Mouse (Mus musculus): Measurements from ENCODE around the gene Tapbpl. TPM values are rescaled to one million over a fixed set of nuclear protein-coding genes. Genes with fewer than 3 reads are reported as not detected.

Tapbpl gene
- polyA plus RNA-seq, 1 experiment from 2014 or later: 2.1 TPM

DNA sequence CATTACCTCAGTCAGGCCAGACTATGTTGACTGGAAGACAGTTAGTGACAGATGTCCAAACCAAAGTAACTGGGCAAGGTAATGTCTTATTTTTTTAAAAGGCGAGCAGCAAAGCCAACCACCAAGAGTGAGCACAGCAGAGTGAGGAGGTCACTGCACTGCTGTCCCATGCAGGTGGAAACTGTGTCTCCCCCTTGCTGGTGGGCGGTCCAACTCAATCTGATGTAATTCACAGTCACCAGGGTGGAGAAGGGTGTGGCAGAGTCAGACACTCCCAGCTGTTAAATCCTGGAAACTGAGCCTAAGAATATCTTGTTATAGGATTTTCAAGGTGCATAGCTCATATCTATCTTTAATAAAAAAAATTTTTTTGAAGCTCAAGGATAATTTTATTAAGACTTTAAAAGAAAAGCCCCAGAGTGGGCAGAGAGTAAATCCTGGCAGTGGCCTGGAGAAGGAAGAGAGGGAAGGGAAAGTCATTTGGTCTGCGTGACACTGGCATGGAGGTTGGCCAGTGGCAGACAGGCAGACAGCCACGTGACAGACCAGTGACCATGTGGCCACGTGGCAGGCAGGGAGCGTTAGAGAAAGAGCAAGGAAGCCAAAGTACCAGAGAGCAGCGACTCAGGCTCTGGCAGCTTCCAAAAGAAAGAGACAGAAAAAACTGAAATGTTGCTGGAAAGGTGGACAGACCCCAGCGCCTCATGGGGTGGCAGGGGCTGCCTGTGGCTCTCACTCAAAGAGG is 24.7 kb upstream of the Tapbpl start:
- Histone ChIP-seq H3K27ac (no peak overlapping the region), H3K4me1 (peaks cover 13% of the 10 kb centered on the region), H3K36me3 (replicated peaks) (no peaks in the 10 kb centered on the region), H3K27me3 (ENCODE audit: poor library complexity, severe bottlenecking) (no peaks in the 10 kb centered on the region), H3K4me3 (no peak overlapping the region), H3K9me3 (no peaks in the 10 kb centered on the region)
- no peak for DNase-seq (ENCODE audit: extremely low spot score, low spot score)
- 83% methylated on average over 8 of the region's 8 CpGs for WGBS

DNA sequence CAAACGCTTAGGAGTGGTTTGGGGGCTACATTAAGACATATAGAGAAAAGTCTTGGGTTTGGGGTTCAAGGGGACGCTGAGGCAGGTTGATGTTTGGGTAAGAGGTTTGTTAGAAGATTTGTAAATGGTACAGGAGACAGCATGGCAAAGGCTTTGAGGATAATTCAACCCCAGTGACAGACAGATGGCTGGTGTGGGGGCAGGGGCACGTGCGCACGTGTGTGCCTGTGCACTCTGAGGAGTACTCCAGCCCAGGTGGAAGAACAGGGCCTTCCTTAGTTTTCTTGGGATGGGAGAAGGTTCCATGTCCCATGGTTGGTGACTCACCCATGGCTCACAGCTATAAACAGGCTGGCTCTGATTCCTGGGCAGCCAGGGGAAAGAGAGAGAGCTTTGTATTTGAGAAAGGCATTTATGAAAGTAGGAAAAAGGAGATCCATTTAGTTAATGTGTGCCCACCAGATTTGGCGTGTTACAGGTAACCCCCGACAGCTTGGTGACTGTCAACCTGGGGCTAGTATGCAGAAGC is 23.9 kb upstream of the Tapbpl start:
- H3K36me3 ChIP-seq (replicated peaks): no peaks in the 10 kb centered on the region
- no peak for DNase-seq (ENCODE audit: extremely low spot score, low spot score)
- H3K4me3 ChIP-seq: no peak overlapping the region
- no peaks in the 10 kb centered on the region for H3K9me3 ChIP-seq
- WGBS: 84% methylated on average over 7 of the region's 7 CpGs
- H3K27me3 ChIP-seq (ENCODE audit: poor library complexity, severe bottlenecking): no peaks in the 10 kb centered on the region
- H3K27ac ChIP-seq: no peak overlapping the region
- peaks cover 13% of the 10 kb centered on the region for H3K4me1 ChIP-seq

DNA sequence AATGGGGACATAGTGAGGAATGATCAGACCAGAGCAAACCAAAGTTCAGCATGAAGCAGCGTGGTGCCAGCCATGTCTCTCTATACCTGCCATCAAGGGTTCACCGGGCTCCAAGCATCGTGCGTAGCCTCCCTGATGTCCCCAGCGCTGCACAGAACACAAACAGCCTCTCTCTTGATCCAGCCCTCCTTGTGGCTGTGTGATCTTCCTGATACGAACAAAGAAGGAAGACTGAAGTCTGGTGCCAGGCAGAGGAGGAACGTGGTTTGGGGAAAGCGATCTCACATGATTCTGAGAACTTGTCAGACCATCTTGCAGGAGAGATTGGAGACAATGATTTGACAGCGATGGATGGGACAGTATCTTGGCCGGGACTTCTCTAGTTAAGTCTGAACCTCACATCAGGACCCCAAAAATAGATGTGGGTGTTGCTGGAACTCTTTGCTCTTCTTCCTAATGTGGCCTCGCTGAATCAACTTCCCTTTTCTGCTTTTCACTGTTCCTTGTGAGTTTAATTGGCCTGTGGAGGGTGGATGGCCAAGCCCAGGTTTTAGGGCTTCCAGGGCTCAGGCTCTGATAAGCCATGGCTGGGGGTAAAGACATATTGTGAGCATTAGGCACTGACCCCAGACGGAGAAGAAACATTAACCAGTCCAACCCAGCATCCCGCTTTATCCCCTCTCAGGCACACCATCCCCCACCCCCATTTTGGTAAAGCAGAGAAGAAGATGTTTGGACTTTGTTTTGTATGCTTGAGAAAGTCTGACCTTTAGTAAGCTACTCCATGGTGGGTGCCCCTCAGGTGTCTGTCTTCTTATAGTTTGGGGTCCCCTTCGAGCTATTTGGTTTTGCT is 22.4 kb upstream of the Tapbpl start:
- no peak overlapping the region for H3K27ac ChIP-seq

DNA sequence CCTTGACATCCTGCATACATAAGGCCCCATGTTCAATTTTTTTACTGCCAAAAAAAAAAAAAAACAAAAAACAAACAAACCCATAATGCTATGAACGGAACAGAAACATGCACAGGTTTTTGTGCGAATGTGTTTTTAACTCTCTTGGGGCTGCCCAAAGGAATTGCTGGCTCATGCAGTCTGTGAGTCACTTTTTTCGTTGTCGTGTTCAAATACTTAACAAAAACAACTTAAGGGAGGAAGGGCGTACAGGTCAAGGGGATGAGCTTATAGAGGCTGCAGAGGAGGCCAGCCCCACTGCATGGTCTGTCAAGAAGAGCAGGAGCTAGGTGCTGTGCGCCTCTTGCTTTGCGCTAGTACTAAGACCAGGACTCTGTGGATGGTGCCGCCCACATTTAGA is 21.1 kb upstream of the Tapbpl start:
- no peaks in the 10 kb centered on the region for H3K27me3 ChIP-seq (ENCODE audit: poor library complexity, severe bottlenecking)
- WGBS: 95% methylated on average over 8 of the region's 8 CpGs
- no peak overlapping the region for H3K27ac ChIP-seq
- no peak overlapping the region for H3K4me3 ChIP-seq
- peaks cover 10% of the 10 kb centered on the region for H3K4me1 ChIP-seq
- no peaks in the 10 kb centered on the region for H3K9me3 ChIP-seq
- H3K36me3 ChIP-seq (replicated peaks): no peaks in the 10 kb centered on the region
- no peak for DNase-seq (ENCODE audit: extremely low spot score, low spot score)

More for the DNA sequence above, 22.4 kb upstream of the Tapbpl start:
- no peaks in the 10 kb centered on the region for H3K36me3 ChIP-seq (replicated peaks)
- H3K27me3 ChIP-seq (ENCODE audit: poor library complexity, severe bottlenecking): no peaks in the 10 kb centered on the region
- no peak overlapping the region for H3K4me3 ChIP-seq
- no peak for DNase-seq (ENCODE audit: extremely low spot score, low spot score)
- no peaks in the 10 kb centered on the region for H3K9me3 ChIP-seq
- WGBS: 84% methylated on average over 14 of the region's 14 CpGs
- H3K4me1 ChIP-seq: peaks cover 13% of the 10 kb centered on the region

DNA sequence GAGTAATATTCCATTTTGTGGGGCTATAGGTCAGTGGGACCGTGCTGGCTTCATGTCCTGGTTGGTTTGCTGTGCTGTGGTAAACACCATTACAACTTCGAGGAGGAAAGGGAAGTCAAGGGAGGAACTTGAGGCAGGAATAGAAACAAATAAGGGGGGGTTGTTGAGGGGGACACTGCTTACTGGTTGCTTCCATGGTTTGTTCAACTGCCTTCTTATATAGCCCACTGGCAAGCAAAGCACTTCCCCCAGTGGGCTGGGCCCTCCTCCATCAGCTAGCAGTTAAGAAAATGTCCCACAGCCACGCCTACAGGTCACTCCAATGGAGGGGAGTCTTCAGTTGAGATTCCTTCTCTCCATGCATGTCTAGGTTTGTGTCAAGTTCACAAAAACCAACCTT is 20.6 kb upstream of the Tapbpl start:
- 81% methylated on average over 3 of the region's 3 CpGs for WGBS
- Histone ChIP-seq H3K36me3 (replicated peaks) (no peaks in the 10 kb centered on the region), H3K27ac (no peak overlapping the region), H3K27me3 (ENCODE audit: poor library complexity, severe bottlenecking) (no peaks in the 10 kb centered on the region), H3K9me3 (no peaks in the 10 kb centered on the region), H3K4me3 (no peak overlapping the region), H3K4me1 (peaks cover 9% of the 10 kb centered on the region)
- no peak for DNase-seq (ENCODE audit: extremely low spot score, low spot score)

DNA sequence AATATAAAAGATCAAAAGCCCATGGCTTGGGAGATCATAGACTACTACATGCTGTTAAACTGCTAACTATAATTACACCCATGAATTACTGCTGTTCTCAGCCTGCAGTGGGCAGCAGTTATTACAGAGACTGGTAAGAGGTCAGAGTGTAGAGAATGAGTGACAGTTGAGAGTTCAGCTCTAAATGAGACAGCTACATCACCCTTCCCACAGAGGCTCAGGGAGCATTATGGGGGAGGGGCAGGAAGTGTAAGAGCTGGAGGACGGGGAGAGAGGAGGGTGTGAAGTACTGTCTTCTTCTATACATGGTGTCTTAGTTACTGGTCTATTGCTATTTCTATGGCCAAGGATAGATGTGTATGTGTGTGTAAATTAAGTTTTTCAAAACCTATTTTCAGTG is 12.9 kb upstream of the Tapbpl start:
- WGBS: 46% methylated on average over 1 of the region's 1 CpGs
- Histone ChIP-seq H3K9me3 (no peaks in the 10 kb centered on the region), H3K36me3 (replicated peaks) (no peaks in the 10 kb centered on the region), H3K27me3 (ENCODE audit: poor library complexity, severe bottlenecking) (no peaks in the 10 kb centered on the region), H3K4me1 (0 out of 2 replicates have a peak, but pooled peaks cover 3% of the 10 kb centered on the region), H3K4me3 (no peak overlapping the region), H3K27ac (no peak overlapping the region)
- DNase-seq (ENCODE audit: extremely low spot score, low spot score): no peak

DNA sequence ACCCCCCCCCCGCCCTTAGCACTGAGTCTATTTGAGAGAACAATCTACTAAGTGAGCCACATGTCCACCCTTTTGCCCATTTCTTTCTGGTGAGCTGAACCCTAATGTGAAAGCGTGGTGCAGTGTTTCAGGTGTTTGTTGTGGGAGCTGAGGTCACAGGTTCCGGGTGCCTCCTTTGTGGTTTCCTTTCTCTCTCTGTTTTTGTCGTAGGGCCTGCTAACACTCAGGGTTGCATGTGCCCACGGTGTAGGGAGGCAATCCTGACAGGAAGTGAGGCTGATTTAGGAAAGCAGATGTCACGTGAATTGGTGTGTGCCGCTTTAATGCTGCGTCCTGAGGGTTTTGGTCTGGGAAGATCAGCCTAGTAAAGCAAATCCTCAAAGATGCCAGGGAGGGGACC is 9.9 kb upstream of the Tapbpl start:
- H3K4me3 ChIP-seq: no peak overlapping the region
- H3K27me3 ChIP-seq (ENCODE audit: poor library complexity, severe bottlenecking): no peaks in the 10 kb centered on the region
- WGBS: 83% methylated on average over 8 of the region's 8 CpGs
- no peaks in the 10 kb centered on the region for H3K9me3 ChIP-seq
- no peaks in the 10 kb centered on the region for H3K36me3 ChIP-seq (replicated peaks)
- no peak for DNase-seq (ENCODE audit: extremely low spot score, low spot score)
- H3K4me1 ChIP-seq: peaks cover 8% of the 10 kb centered on the region
- no peak overlapping the region for H3K27ac ChIP-seq

DNA sequence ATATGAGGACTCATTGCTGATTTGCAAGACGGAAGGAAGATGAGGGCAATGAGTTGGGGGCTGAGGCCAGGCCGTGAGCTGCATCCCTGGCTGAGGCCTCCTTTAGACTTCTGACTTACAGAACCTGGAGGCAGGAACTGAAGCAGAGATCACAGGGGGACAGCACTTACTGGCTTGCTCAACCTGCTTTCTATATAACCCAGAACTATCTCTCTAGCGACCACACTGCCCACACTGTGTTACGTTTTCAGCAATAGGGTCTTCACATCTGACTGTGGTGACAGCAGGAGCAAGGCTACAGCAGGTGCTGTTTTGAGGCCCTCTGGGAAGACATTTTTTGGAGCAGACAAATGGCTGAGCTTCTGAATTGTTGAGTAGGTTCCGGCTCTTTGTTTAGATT is 9.0 kb upstream of the Tapbpl start:
- H3K9me3 ChIP-seq: no peaks in the 10 kb centered on the region
- no peaks in the 10 kb centered on the region for H3K36me3 ChIP-seq (replicated peaks)
- no peak for DNase-seq (ENCODE audit: extremely low spot score, low spot score)
- H3K4me3 ChIP-seq: no peak overlapping the region
- H3K4me1 ChIP-seq: peaks cover 14% of the 10 kb centered on the region
- H3K27ac ChIP-seq: no peak overlapping the region
- H3K27me3 ChIP-seq (ENCODE audit: poor library complexity, severe bottlenecking): no peaks in the 10 kb centered on the region
- WGBS: 91% methylated on average over 5 of the region's 5 CpGs

DNA sequence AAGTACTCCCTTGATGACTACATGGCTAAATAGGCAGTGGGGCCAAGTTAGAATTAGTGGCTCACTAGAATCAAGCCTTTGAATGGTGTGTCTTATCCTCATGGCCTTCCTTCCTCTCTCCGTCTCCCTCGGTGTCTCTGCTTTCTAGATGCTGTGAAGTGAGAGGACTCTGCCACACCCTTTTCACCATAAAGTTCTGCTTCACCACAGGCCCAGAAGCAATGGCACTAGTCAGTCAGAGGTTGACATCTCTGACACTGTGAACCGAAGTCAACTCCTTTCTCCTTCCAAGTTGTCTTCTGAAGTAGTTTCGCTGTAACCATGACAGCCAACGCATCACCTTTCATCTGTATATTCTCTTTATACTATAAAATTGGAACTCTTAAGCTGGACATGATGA is 7.9 kb upstream of the Tapbpl start:
- Histone ChIP-seq H3K4me1 (peaks cover 13% of the 10 kb centered on the region), H3K36me3 (replicated peaks) (no peaks in the 10 kb centered on the region), H3K9me3 (no peaks in the 10 kb centered on the region), H3K27ac (no peak overlapping the region), H3K27me3 (ENCODE audit: poor library complexity, severe bottlenecking) (no peaks in the 10 kb centered on the region), H3K4me3 (no peak overlapping the region)
- DNase-seq (ENCODE audit: extremely low spot score, low spot score): no peak
- 92% methylated on average over 5 of the region's 5 CpGs for WGBS

DNA sequence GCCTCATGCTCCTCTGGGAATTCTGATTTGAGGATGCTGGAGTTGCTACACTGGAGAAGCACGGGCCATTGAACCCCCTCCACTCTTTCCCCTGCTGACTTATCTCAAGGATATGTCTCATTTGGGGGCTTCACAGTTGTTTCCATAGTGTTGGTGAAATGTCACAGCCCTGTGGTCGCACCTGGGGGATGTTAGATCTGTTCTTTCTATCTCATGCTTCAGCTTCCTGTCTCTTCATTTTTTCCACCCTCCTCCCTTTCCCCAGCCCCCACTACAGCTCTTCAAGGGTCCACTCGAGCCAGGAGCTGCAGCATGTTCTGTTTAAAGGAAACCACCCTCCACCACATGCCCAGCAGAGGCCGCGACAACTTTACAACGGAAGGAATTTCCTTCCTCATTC is 6.7 kb upstream of the Tapbpl start:
- H3K4me1 ChIP-seq: peaks cover 18% of the 10 kb centered on the region
- no peaks in the 10 kb centered on the region for H3K36me3 ChIP-seq (replicated peaks)
- WGBS: 84% methylated on average over 6 of the region's 6 CpGs
- H3K27me3 ChIP-seq (ENCODE audit: poor library complexity, severe bottlenecking): no peaks in the 10 kb centered on the region
- H3K4me3 ChIP-seq: no peak overlapping the region
- DNase-seq (ENCODE audit: extremely low spot score, low spot score): no peak
- no peaks in the 10 kb centered on the region for H3K9me3 ChIP-seq
- no peak overlapping the region for H3K27ac ChIP-seq

DNA sequence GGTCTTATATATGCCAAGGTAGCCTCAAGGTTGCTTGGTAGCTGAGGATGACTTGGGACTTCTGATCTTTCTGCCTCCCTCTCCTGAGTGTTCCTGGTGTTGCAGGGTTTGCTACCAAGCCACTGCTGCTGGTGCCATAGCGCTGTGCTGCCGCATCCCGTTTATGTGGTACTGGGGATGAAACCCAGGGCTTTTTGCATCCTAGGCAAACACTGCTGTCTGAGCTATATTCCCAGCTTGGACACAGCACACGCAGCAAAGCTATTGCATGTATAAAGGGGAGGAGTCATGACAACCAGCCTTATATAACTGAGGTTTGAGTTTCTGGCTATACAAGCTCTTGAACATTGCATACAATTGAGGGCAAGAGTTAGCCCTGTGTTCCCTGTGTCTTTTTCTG is 5.8 kb upstream of the Tapbpl start:
- Histone ChIP-seq H3K4me3 (no peak overlapping the region), H3K36me3 (replicated peaks) (no peaks in the 10 kb centered on the region), H3K9me3 (no peaks in the 10 kb centered on the region), H3K4me1 (peaks cover 23% of the 10 kb centered on the region), H3K27me3 (ENCODE audit: poor library complexity, severe bottlenecking) (no peaks in the 10 kb centered on the region), H3K27ac (no peak overlapping the region)
- DNase-seq (ENCODE audit: extremely low spot score, low spot score): no peak
- 88% methylated on average over 4 of the region's 4 CpGs for WGBS

DNA sequence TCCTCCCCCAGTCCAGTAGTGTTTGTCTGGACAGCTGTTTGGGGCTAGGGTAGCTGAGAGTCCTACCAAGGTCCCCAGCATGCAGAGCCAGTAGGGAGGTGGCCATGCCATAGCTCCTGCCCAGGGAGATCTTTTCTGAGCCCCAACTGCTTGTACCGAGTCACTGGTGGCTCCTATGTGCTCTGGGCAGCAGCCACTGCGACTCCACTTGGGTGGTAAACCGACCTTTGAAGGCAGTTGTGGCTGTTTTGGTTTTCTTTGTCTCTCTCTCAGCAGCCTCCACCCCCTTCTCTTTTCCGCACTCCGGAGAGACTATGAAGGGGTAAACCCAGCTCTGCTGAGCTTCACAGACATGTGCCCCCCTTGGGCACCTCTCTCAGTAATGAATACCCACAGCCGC is 5.1 kb upstream of the Tapbpl start, which contains the start of gene Cd27:
Cd27 (minus strand) TSS at position 229 of the 400 bp plus-strand sequence.
- peak within 1 kb of the TSS; percentile 54 for H3K27ac ChIP-seq
- H3K36me3 ChIP-seq (replicated peaks): no peaks in the 10 kb centered on the region
- H3K9me3 ChIP-seq: no peaks in the 10 kb centered on the region
- H3K27me3 ChIP-seq (ENCODE audit: poor library complexity, severe bottlenecking): no peaks in the 10 kb centered on the region
- H3K4me3 ChIP-seq: no peak within 1 kb of the TSS
- H3K4me1 ChIP-seq: peaks cover 29% of the 10 kb centered on the region
- DNase-seq (ENCODE audit: extremely low spot score, low spot score): no peak
- WGBS: 30% methylated on average over 6 of the region's 6 CpGs

DNA sequence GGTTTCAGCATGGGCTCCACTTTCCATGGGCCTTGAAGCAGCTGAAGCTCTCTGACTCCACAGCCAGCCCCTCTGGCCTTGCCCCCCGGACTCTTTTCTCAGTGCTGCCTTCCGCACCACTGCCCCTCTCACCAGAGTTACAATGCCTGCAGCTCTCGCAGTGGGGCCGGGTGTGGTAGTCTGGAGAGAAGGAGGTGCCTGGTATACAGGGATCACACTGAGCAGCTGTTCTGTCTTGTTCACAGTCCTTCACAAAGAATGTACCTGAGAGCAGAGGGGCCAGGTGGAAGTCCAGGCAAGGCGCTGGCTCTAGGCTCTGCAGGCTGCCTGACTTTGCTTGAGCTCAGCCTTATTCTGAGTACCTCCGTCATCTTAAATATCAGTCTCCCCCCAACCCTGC is 4.7 kb upstream of the Tapbpl start:
- no peaks in the 10 kb centered on the region for H3K9me3 ChIP-seq
- no peaks in the 10 kb centered on the region for H3K27me3 ChIP-seq (ENCODE audit: poor library complexity, severe bottlenecking)
- H3K27ac ChIP-seq: peak overlapping the region; percentile 54
- H3K4me1 ChIP-seq: peaks cover 33% of the 10 kb centered on the region
- DNase-seq (ENCODE audit: extremely low spot score, low spot score): no peak
- H3K36me3 ChIP-seq (replicated peaks): no peaks in the 10 kb centered on the region
- WGBS: 61% methylated on average over 6 of the region's 6 CpGs
- no peak overlapping the region for H3K4me3 ChIP-seq

All from forebrain, embryonic 10.5 days (tissue).